Mouse (Mus musculus): ENCODE measurements at regions not wholly inside any gene's neighbourhood (a gene's known extent, or its start where the extent isn't known, plus 50 kb on each side); places are given as distances from the start of the nearest gene placed in this dataset.

DNA sequence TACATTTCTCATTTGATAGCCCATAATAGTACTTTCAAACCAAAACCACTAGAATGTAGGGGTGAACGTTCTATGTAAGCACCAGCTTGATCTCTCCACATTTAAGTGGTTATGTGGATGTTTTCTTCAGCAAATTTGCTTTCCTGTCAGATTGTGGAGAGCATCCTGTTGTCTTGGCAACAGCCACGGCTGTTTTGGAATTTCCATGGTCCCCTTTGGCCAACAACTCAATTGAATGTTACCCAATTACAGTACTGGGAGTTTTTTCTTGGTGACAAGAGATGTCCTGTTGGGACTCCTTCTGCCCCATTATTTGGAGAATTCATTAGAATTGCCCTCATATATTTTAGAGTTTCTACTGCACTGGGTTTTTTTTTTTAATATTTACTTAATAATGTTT is 503.2 kb downstream of the Ndufa4 start:
- Histone ChIP-seq H3K4me2 (ENCODE audit: low read depth) (no peak overlapping the region), H3K4me3 (ENCODE audit: insufficient read depth in 1 of 2, low read depth in 2 of 2, low read length in 2 of 2) (no peak overlapping the region), H3K9ac (replicated peaks) (no peak overlapping the region), H3K9me3 (ENCODE audit: control insufficient read depth, low read length) (no peaks in the 10 kb centered on the region), H3K4me1 (replicated peaks; ENCODE audit: control insufficient read depth in 2 of 2, insufficient read depth in 2 of 2, low read length in 1 of 2) (no peaks in the 10 kb centered on the region), H3K36me3 (replicated peaks; ENCODE audit: control insufficient read depth, insufficient read depth, low read depth) (no peaks in the 10 kb centered on the region), H3K27ac (no peak overlapping the region), H3K27me3 (ENCODE audit: control insufficient read depth, insufficient read depth, low read length) (no peaks in the 10 kb centered on the region)
- WGBS (ENCODE audit: insufficient replicate concordance), result 24% methylated on average over 2 of the region's 2 CpGs
- no peak for DNase-seq (ENCODE audit: low read depth in 3 of 3, low spot score in 3 of 3)
- no peak for ATAC-seq (ENCODE audit: insufficient read depth)
- no peak for TF ChIP-seq EP300 (IDR thresholded peaks at IDR 0.05; ENCODE audit: low read depth)

DNA sequence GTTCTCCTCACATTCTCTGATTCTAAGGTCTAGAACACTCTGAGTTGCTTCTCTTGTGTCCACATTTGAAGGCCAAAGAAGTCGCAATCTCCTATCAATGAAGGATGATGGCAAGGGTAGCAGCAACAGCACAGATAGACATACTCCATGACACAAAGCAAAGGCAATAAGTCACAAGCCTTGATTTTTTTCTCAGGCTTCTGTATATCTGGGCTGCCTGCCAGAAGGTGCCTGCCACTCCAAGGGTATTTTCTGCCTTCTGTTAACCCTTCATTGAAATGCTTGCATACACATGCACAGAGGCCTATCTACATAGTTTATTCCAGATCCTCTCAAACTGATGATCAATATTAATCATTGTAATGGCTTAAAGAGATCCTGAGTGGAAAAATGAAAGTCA is 548.2 kb downstream of the Ndufa4 start:
- WGBS (ENCODE audit: insufficient replicate concordance), result 61% methylated on average over 1 of the region's 1 CpGs
- DNase-seq (ENCODE audit: low read depth in 3 of 3, low spot score in 3 of 3), result no peak
- H3K27me3 ChIP-seq (ENCODE audit: control insufficient read depth, insufficient read depth, low read length), result no peaks in the 10 kb centered on the region
- no peaks in the 10 kb centered on the region for H3K36me3 ChIP-seq (replicated peaks; ENCODE audit: control insufficient read depth, insufficient read depth, low read depth)
- H3K9ac ChIP-seq (replicated peaks), result no peak overlapping the region
- no peaks in the 10 kb centered on the region for H3K9me3 ChIP-seq (ENCODE audit: control insufficient read depth, low read length)
- no peak overlapping the region for H3K4me2 ChIP-seq (ENCODE audit: low read depth)
- H3K27ac ChIP-seq, result no peak overlapping the region
- no peak for TF ChIP-seq CTCF (IDR thresholded peaks at IDR 0.05; ENCODE audit: low read depth)
- TF ChIP-seq EP300 (IDR thresholded peaks at IDR 0.05; ENCODE audit: low read depth), result no peak
- H3K4me1 ChIP-seq (replicated peaks; ENCODE audit: control insufficient read depth in 2 of 2, insufficient read depth in 2 of 2, low read length in 1 of 2), result no peaks in the 10 kb centered on the region
- ATAC-seq (ENCODE audit: insufficient read depth), result no peak
- H3K4me3 ChIP-seq (ENCODE audit: insufficient read depth in 1 of 2, low read depth in 2 of 2, low read length in 2 of 2), result no peak overlapping the region

DNA sequence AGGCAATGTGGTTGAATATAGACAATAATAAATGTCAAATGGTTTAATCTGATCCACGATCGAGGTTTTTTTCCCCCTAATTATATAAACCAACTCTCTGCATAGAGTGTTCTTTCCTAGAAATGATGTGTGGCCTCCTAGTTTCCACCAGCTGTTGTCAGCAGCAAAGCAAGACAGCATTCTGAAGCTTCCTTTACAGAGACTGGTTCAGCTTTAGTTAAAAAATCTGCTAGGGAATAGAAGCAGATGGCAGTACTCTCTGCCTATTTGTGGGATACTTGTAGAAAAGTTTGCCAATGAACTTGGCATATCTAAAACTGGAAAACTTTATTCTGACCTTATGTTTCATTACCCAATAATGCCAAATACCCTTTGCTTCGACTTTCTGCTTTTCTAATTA is 553.7 kb downstream of the Ndufa4 start:
- DNase-seq (ENCODE audit: low read depth in 3 of 3, low spot score in 3 of 3) (no peak), ATAC-seq (ENCODE audit: insufficient read depth) (no peak)
- H3K4me3 ChIP-seq (ENCODE audit: insufficient read depth in 1 of 2, low read depth in 2 of 2, low read length in 2 of 2), result no peak overlapping the region
- 49% methylated on average over 3 of the region's 3 CpGs for WGBS (ENCODE audit: insufficient replicate concordance)
- H3K9ac ChIP-seq (replicated peaks), result no peak overlapping the region
- H3K27me3 ChIP-seq (ENCODE audit: control insufficient read depth, insufficient read depth, low read length), result no peaks in the 10 kb centered on the region
- TF ChIP-seq EP300 (IDR thresholded peaks at IDR 0.05; ENCODE audit: low read depth) (no peak), CTCF (IDR thresholded peaks at IDR 0.05; ENCODE audit: low read depth) (no peak)
- no peak overlapping the region for H3K27ac ChIP-seq
- no peaks in the 10 kb centered on the region for H3K9me3 ChIP-seq (ENCODE audit: control insufficient read depth, low read length)
- H3K4me1 ChIP-seq (replicated peaks; ENCODE audit: control insufficient read depth in 2 of 2, insufficient read depth in 2 of 2, low read length in 1 of 2), result no peaks in the 10 kb centered on the region
- H3K4me2 ChIP-seq (ENCODE audit: low read depth), result no peak overlapping the region
- no peaks in the 10 kb centered on the region for H3K36me3 ChIP-seq (replicated peaks; ENCODE audit: control insufficient read depth, insufficient read depth, low read depth)

DNA sequence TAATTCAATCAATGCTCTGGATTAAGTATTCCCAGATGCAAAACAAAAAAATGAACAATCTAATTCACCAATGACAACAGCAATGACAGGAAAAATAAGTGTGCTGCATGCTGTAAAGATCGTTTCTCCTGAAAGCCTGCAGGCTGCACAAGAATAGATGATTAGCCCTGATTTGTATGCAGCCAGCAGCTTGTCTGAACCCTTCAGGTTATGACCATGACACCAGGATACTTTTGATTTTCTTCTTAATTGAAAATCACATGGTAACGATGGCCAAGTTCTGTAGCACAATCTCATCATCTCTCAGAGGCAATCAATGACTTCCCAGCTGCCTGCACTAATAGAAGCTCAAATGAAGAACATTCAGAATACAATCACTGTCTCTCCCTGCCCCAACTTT is 573.2 kb downstream of the Ndufa4 start:
- ATAC-seq (ENCODE audit: insufficient read depth), result no peak
- Histone ChIP-seq H3K9me3 (ENCODE audit: control insufficient read depth, low read length) (no peaks in the 10 kb centered on the region), H3K27ac (no peak overlapping the region), H3K4me1 (replicated peaks; ENCODE audit: control insufficient read depth in 2 of 2, insufficient read depth in 2 of 2, low read length in 1 of 2) (no peaks in the 10 kb centered on the region), H3K36me3 (replicated peaks; ENCODE audit: control insufficient read depth, insufficient read depth, low read depth) (no peaks in the 10 kb centered on the region), H3K4me2 (ENCODE audit: low read depth) (no peak overlapping the region), H3K4me3 (ENCODE audit: insufficient read depth in 1 of 2, low read depth in 2 of 2, low read length in 2 of 2) (no peak overlapping the region), H3K9ac (replicated peaks) (no peak overlapping the region), H3K27me3 (ENCODE audit: control insufficient read depth, insufficient read depth, low read length) (no peaks in the 10 kb centered on the region)
- TF ChIP-seq CTCF (IDR thresholded peaks at IDR 0.05; ENCODE audit: low read depth) (no peak), EP300 (IDR thresholded peaks at IDR 0.05; ENCODE audit: low read depth) (no peak)
- WGBS (ENCODE audit: insufficient replicate concordance), result 48% methylated on average over 2 of the region's 2 CpGs
- DNase-seq (ENCODE audit: low read depth in 3 of 3, low spot score in 3 of 3), result no peak

DNA sequence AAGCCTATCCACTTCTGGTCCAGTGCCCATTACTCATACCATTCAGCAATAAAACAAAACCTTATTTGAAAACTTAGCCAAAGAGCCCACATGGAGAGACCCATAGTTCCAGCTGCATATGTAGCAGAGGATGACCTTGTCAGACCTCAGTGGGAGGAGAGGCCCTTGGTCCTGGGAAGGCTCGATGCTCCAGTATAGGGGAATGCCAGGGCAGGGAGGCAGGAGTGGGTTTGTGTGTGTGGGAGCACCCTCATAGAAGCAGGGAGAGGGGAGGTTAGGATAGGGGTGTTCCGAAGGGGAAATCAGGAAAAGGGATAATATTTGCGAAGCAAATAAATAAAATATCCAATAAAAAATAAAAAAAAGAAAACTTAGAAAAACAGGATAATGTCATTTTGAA is 593.6 kb downstream of the Ndufa4 start:
- H3K4me2 ChIP-seq (ENCODE audit: low read depth), result no peak overlapping the region
- H3K36me3 ChIP-seq (replicated peaks; ENCODE audit: control insufficient read depth, insufficient read depth, low read depth), result no peaks in the 10 kb centered on the region
- no peaks in the 10 kb centered on the region for H3K9me3 ChIP-seq (ENCODE audit: control insufficient read depth, low read length)
- TF ChIP-seq EP300 (IDR thresholded peaks at IDR 0.05; ENCODE audit: low read depth) (no peak), CTCF (IDR thresholded peaks at IDR 0.05; ENCODE audit: low read depth) (no peak)
- H3K4me3 ChIP-seq (ENCODE audit: insufficient read depth in 1 of 2, low read depth in 2 of 2, low read length in 2 of 2), result no peak overlapping the region
- DNase-seq (ENCODE audit: low read depth in 3 of 3, low spot score in 3 of 3) (no peak), ATAC-seq (ENCODE audit: insufficient read depth) (no peak)
- no peaks in the 10 kb centered on the region for H3K27me3 ChIP-seq (ENCODE audit: control insufficient read depth, insufficient read depth, low read length)
- no peaks in the 10 kb centered on the region for H3K4me1 ChIP-seq (replicated peaks; ENCODE audit: control insufficient read depth in 2 of 2, insufficient read depth in 2 of 2, low read length in 1 of 2)
- no peak overlapping the region for H3K27ac ChIP-seq
- WGBS (ENCODE audit: insufficient replicate concordance), result 61% methylated on average over 3 of the region's 3 CpGs
- H3K9ac ChIP-seq (replicated peaks), result no peak overlapping the region
